Mouse (Mus musculus): ENCODE data around the gene 7420426K07Rik.
A peak's percentile ranks its signal among the peaks of the same experiment; 100 is the strongest.

Gene 7420426K07Rik

GRCm38 (mm10) chr9:98902819-98903218 is at the start of gene 7420426K07Rik:
Gene 7420426K07Rik, plus strand, starts transcription at chr9:98903119.
- no peak for DNase-seq

- no peak for DNase-seq
Measured at GRCm38 (mm10) chr9:98856210-98856609, 46.7 kb upstream of the 7420426K07Rik start, which contains the start of gene Prr23a2. Gene Prr23a2, plus strand, starts transcription at chr9:98856494.

- no peak for DNase-seq
Measured at GRCm38 (mm10) chr9:98863463-98863862, 39.5 kb upstream of the 7420426K07Rik start.

- no peak for DNase-seq
Measured at GRCm38 (mm10) chr9:98864571-98864970, 38.3 kb upstream of the 7420426K07Rik start, which contains the start of gene Prr23a3. Gene Prr23a3, plus strand, starts transcription at chr9:98864767.

GRCm38 (mm10) chr9:98901486-98901885 is 1.4 kb upstream of the 7420426K07Rik start:
- DNase-seq = no peak

GRCm38 (mm10) chr9:98920629-98921523 is 18.0 kb downstream of the 7420426K07Rik start:
- no peak for DNase-seq

GRCm38 (mm10) chr9:98923119-98923518 is 20.2 kb downstream of the 7420426K07Rik start:
- no peak for DNase-seq

- no peak for DNase-seq
Measured at GRCm38 (mm10) chr9:98924183-98924582, 21.3 kb downstream of the 7420426K07Rik start.

GRCm38 (mm10) chr9:98929496-98929895 is 26.6 kb downstream of the 7420426K07Rik start:
- DNase-seq = no peak

- DNase-seq = no peak
Measured at GRCm38 (mm10) chr9:98932931-98933330, 30.0 kb downstream of the 7420426K07Rik start.

GRCm38 (mm10) chr9:98935190-98935909 is 32.4 kb downstream of the 7420426K07Rik start:
- no peak for DNase-seq

- peak in 1 of 2 experiments; percentile 12 for DNase-seq
Measured at GRCm38 (mm10) chr9:98939290-98939689, 36.4 kb downstream of the 7420426K07Rik start.

- no peak for DNase-seq
Measured at GRCm38 (mm10) chr9:98952171-98953050, 49.5 kb downstream of the 7420426K07Rik start.

GRCm38 (mm10) chr9:98953291-98953690 is 50.4 kb downstream of the 7420426K07Rik start:
- DNase-seq = no peak

GRCm38 (mm10) chr9:98953830-98954229 is 50.9 kb downstream of the 7420426K07Rik start:
- no peak for DNase-seq

All from B cell, adult 2 months (primary cell).